Mouse (Mus musculus): ENCODE data around the gene Kalrn. TPM values are rescaled to one million over a fixed set of nuclear protein-coding genes. Genes with fewer than 3 reads are reported as not detected.
A peak's percentile ranks its signal among the peaks of the same experiment; 100 is the strongest.
"Not testable (repeated sequence)": the region's sequence is repeated elsewhere in the genome, so short reads cannot be mapped to it uniquely, and the experiment has no call there.

Gene Kalrn
- total RNA-seq, 4 experiments from 2014 or later = 25.1 to 32.5 (median 29.6) TPM

- no peak for DNase-seq (ENCODE audit: low spot score)
Measured at GRCm38 (mm10) chr16:34113150-34113549, 460.2 kb downstream of the Kalrn start.

GRCm38 (mm10) chr16:34112490-34112889 is 460.8 kb downstream of the Kalrn start:
- DNase-seq (ENCODE audit: low spot score) = no peak

GRCm38 (mm10) chr16:34110840-34111625 is 462.3 kb downstream of the Kalrn start:
- DNase-seq (ENCODE audit: low spot score) = no peak

GRCm38 (mm10) chr16:34104427-34104826 is 468.9 kb downstream of the Kalrn start:
- no peak for DNase-seq (ENCODE audit: low spot score)

GRCm38 (mm10) chr16:34102742-34103141 is 470.6 kb downstream of the Kalrn start:
- no peak for DNase-seq (ENCODE audit: low spot score)

- DNase-seq (ENCODE audit: low spot score) = no peak
Measured at GRCm38 (mm10) chr16:34099795-34100194, 473.5 kb downstream of the Kalrn start.

- DNase-seq (ENCODE audit: low spot score) = peak; percentile 73
Measured at GRCm38 (mm10) chr16:34095548-34096141, 477.7 kb downstream of the Kalrn start.

- no peak for DNase-seq (ENCODE audit: low spot score)
Measured at GRCm38 (mm10) chr16:34095093-34095465, 478.3 kb downstream of the Kalrn start.

- DNase-seq (ENCODE audit: low spot score) = no peak
Measured at GRCm38 (mm10) chr16:34094446-34095092, 478.8 kb downstream of the Kalrn start.

- DNase-seq (ENCODE audit: low spot score) = no peak
Measured at GRCm38 (mm10) chr16:34093734-34094445, 479.4 kb downstream of the Kalrn start.

- DNase-seq (ENCODE audit: low spot score) = no peak
Measured at GRCm38 (mm10) chr16:34089528-34090095, 483.7 kb downstream of the Kalrn start.

GRCm38 (mm10) chr16:34089022-34089421 is 484.3 kb downstream of the Kalrn start:
- no peak for DNase-seq (ENCODE audit: low spot score)

- no peak for DNase-seq (ENCODE audit: low spot score)
Measured at GRCm38 (mm10) chr16:34088331-34088730, 485.0 kb downstream of the Kalrn start.

GRCm38 (mm10) chr16:34084135-34084920 is 489.0 kb downstream of the Kalrn start:
- DNase-seq (ENCODE audit: low spot score) = no peak

- DNase-seq (ENCODE audit: low spot score) = no peak
Measured at GRCm38 (mm10) chr16:34082494-34083469, 490.6 kb downstream of the Kalrn start.

- DNase-seq (ENCODE audit: low spot score) = peak; percentile 50
Measured at GRCm38 (mm10) chr16:34081683-34082438, 491.5 kb downstream of the Kalrn start.

GRCm38 (mm10) chr16:34081314-34081682 is 492.0 kb downstream of the Kalrn start:
- not testable (repeated sequence) for DNase-seq (ENCODE audit: low spot score)

- DNase-seq (ENCODE audit: low spot score) = no peak
Measured at GRCm38 (mm10) chr16:34080818-34081217, 492.5 kb downstream of the Kalrn start.

- no peak for DNase-seq (ENCODE audit: low spot score)
Measured at GRCm38 (mm10) chr16:34079511-34079910, 493.8 kb downstream of the Kalrn start.
